Mouse (Mus musculus): ENCODE data around the gene Mcrip2.

GRCm38 (mm10) chr17:25877025-25877424, 8.5 kb upstream of the Mcrip2 start:
- TF ChIP-seq CTCF (IDR thresholded peaks at IDR 0.05; ENCODE audit: borderline replicate concordance, control insufficient read depth, extremely low read depth, insufficient read depth, low read length, poor library complexity) (no peak), POLR2A (IDR thresholded peaks at IDR 0.05; ENCODE audit: control insufficient read depth, extremely low read depth, insufficient read depth, low read length, poor library complexity) (no peak)
